Mouse (Mus musculus) hindbrain, embryonic 14.5 days (tissue): ENCODE results near the gene Pgp. TPM values are rescaled to one million over a fixed set of nuclear protein-coding genes. Genes with fewer than 3 reads are reported as not detected.
"Not testable (repeated sequence)": the region's sequence is repeated elsewhere in the genome, so short reads cannot be mapped to it uniquely, and the experiment has no call there.

ENCODE experiments used
- ATAC-seq: fragments of 200-750 bp; cut with Nextera tagmentation; 2 replicates; pipeline ENCODE4 v1.8.0; 2017; ENCODE audit warnings: moderate number of reproducible peaks, mild to moderate bottlenecking, moderate TSS enrichment, moderate library complexity; ENCODE audit not compliant: low FRiP score
- DNase-seq: peaks from one replicate; pipeline ENCODE4 v3.0.0-alpha.2; 2015; ENCODE audit warnings: low spot score
- H3K27ac ChIP-seq: fragments of 300-500 bp; sonication (generic); 2 replicates; pipeline ENCODE4 v1.5.1; 2014; ENCODE audit warnings: mild to moderate bottlenecking, moderate library complexity
- H3K27me3 ChIP-seq: fragments of 300-500 bp; sonication (generic); 2 replicates; pipeline ENCODE4 v1.6.1; 2014; ENCODE audit warnings: mild to moderate bottlenecking, low read length, mixed read lengths; ENCODE audit not compliant: control insufficient read depth, insufficient read depth
- H3K36me3 ChIP-seq: fragments of 300-500 bp; sonication (generic); replicated peaks from 2 replicates; pipeline ENCODE4 v1.6.1; 2014; ENCODE audit not compliant: control insufficient read depth, insufficient read depth
- H3K4me1 ChIP-seq: fragments of 300-500 bp; sonication (generic); replicated peaks from 2 replicates; pipeline ENCODE4 v1.6.1; 2014; ENCODE audit warnings: antibody characterized with exemption, low read length, mixed read lengths; ENCODE audit not compliant: control insufficient read depth, insufficient read depth
- H3K4me2 ChIP-seq: fragments of 300-500 bp; sonication (generic); replicated peaks from 2 replicates; pipeline ENCODE4 v1.6.1; 2014; ENCODE audit warnings: mild to moderate bottlenecking, moderate library complexity
- H3K4me3 ChIP-seq: fragments of 300-500 bp; sonication (generic); replicated peaks from 2 replicates; pipeline ENCODE4 v1.5.1; 2014; ENCODE audit warnings: mild to moderate bottlenecking, low read length
- H3K9ac ChIP-seq: fragments of 300-500 bp; sonication (generic); 2 replicates; pipeline ENCODE4 v1.6.1; 2014
- H3K9me3 ChIP-seq: fragments of 300-500 bp; sonication (generic); 2 replicates; pipeline ENCODE4 v1.6.1; 2016; ENCODE audit warnings: low read length; ENCODE audit not compliant: control insufficient read depth
- WGBS: fragments of 180-500 bp; shearing (Covaris S2); extraction: QIAGEN DNeasy Blood & Tissue Kit; methylation state at CpG from one replicate; pipeline ENCODE4 v1.1.7; 2014; 5-methylcytosine and 5-hydroxymethylcytosine counted together
- polyA plus RNA-seq: library from polyadenylated mRNA; unstranded; fragments of >200 nt; fragmentation: Nextera tagmentation; extraction: Ambion mirVana; gene quantifications from 2 replicates; pipeline ENCODE4 v1.2.1, GENCODE M21; 2014

The Pgp gene
- polyA plus RNA-seq, 1 experiment from 2014 or later: 71.2 TPM

- ATAC-seq (peak; percentile 94), DNase-seq (peak; percentile 99)
- H3K4me1 ChIP-seq: peaks cover 14% of the 10 kb centered on the region
- H3K27ac ChIP-seq: peak overlapping the region; percentile 95
- peak overlapping the region; percentile 72 for H3K4me2 ChIP-seq
- no peaks in the 10 kb centered on the region for H3K9me3 ChIP-seq
- H3K36me3 ChIP-seq: peaks cover 17% of the 10 kb centered on the region
- peak overlapping the region; percentile 81 for H3K4me3 ChIP-seq
- peak overlapping the region; percentile 94 for H3K9ac ChIP-seq
- H3K27me3 ChIP-seq: no peaks in the 10 kb centered on the region
- under 1% methylated on average over 66 of the region's 67 CpGs for WGBS
Observed at GRCm38 (mm10) chr17:24454756-24455522, 15.3 kb upstream of the Pgp start.

GRCm38 (mm10) chr17:24455523-24456206 lies 14.5 kb upstream of the Pgp start:
- Histone ChIP-seq H3K36me3 (peaks cover 10% of the 10 kb centered on the region), H3K4me2 (peak overlapping the region; percentile 37), H3K4me1 (peaks cover 14% of the 10 kb centered on the region)
- 55% methylated on average over 9 of the region's 10 CpGs for WGBS
- DNase-seq, H3K27me3 ChIP-seq, H3K9ac ChIP-seq, ATAC-seq, H3K4me3 ChIP-seq, H3K27ac ChIP-seq, H3K9me3 ChIP-seq: not testable (repeated sequence)

GRCm38 (mm10) chr17:24461580-24461979 lies 8.6 kb upstream of the Pgp start:
- no peak overlapping the region for H3K27ac ChIP-seq
- DNase-seq (no peak), ATAC-seq (no peak)
- WGBS: 77% methylated on average over 2 of the region's 2 CpGs
- no peaks in the 10 kb centered on the region for H3K36me3 ChIP-seq
- no peaks in the 10 kb centered on the region for H3K9me3 ChIP-seq
- no peak overlapping the region for H3K9ac ChIP-seq
- H3K4me3 ChIP-seq: no peak overlapping the region
- no peaks in the 10 kb centered on the region for H3K4me1 ChIP-seq
- no peaks in the 10 kb centered on the region for H3K27me3 ChIP-seq
- no peak overlapping the region for H3K4me2 ChIP-seq

- no peaks in the 10 kb centered on the region for H3K36me3 ChIP-seq
- H3K9me3 ChIP-seq: no peaks in the 10 kb centered on the region
- H3K4me1 ChIP-seq: no peaks in the 10 kb centered on the region
- no peaks in the 10 kb centered on the region for H3K27me3 ChIP-seq
- no peak for ATAC-seq
- DNase-seq: no peak
- H3K4me3 ChIP-seq: no peak overlapping the region
- no peak overlapping the region for H3K4me2 ChIP-seq
- WGBS: 100% methylated on average over 1 of the region's 1 CpGs
- H3K9ac ChIP-seq: no peak overlapping the region
- H3K27ac ChIP-seq: no peak overlapping the region
Observed at GRCm38 (mm10) chr17:24462932-24463331, 7.3 kb upstream of the Pgp start.

GRCm38 (mm10) chr17:24463374-24464133 lies 6.6 kb upstream of the Pgp start:
- Histone ChIP-seq H3K36me3 (no peaks in the 10 kb centered on the region), H3K9ac (no peak overlapping the region), H3K27ac (no peak overlapping the region), H3K4me3 (no peak overlapping the region), H3K9me3 (no peaks in the 10 kb centered on the region), H3K27me3 (no peaks in the 10 kb centered on the region), H3K4me2 (no peak overlapping the region), H3K4me1 (no peaks in the 10 kb centered on the region)
- ATAC-seq (no peak), DNase-seq (no peak)
- WGBS: 66% methylated on average over 6 of the region's 6 CpGs

GRCm38 (mm10) chr17:24468636-24469246 lies 1.5 kb upstream of the Pgp start:
- WGBS: 93% methylated on average over 5 of the region's 5 CpGs

GRCm38 (mm10) chr17:24469336-24469909 lies 769 bp upstream of the Pgp start:
- H3K27me3 ChIP-seq: no peaks in the 10 kb centered on the region
- WGBS: 18% methylated on average over 7 of the region's 7 CpGs
- DNase-seq (no peak), ATAC-seq (no peak)
- H3K9ac ChIP-seq: peak overlapping the region; percentile 92
- H3K4me3 ChIP-seq: peak overlapping the region; percentile 94
- peaks cover 20% of the 10 kb centered on the region for H3K4me1 ChIP-seq
- H3K4me2 ChIP-seq: peak overlapping the region; percentile 99
- peaks cover 24% of the 10 kb centered on the region for H3K36me3 ChIP-seq
- H3K9me3 ChIP-seq: no peaks in the 10 kb centered on the region
- peak overlapping the region; percentile 84 for H3K27ac ChIP-seq

More at GRCm38 (mm10) chr17:24468636-24469246, 1.5 kb upstream of the Pgp start:
- Histone ChIP-seq H3K9ac (no peak overlapping the region), H3K36me3 (peaks cover 17% of the 10 kb centered on the region; the same call in 1 of the 2 replicates), H3K9me3 (no peaks in the 10 kb centered on the region), H3K4me3 (no peak overlapping the region), H3K4me1 (peaks cover 20% of the 10 kb centered on the region), H3K4me2 (no peak overlapping the region), H3K27me3 (no peaks in the 10 kb centered on the region), H3K27ac (no peak overlapping the region)
- no peak for DNase-seq
- no peak for ATAC-seq

GRCm38 (mm10) chr17:24470701-24471527 lies 722 bp downstream of the Pgp start:
- peaks cover 38% of the 10 kb centered on the region for H3K36me3 ChIP-seq
- H3K9me3 ChIP-seq: no peaks in the 10 kb centered on the region
- H3K4me3 ChIP-seq: peak overlapping the region; percentile 94
- 1% methylated on average over 68 of the region's 68 CpGs for WGBS
- no peak for DNase-seq
- no peaks in the 10 kb centered on the region for H3K27me3 ChIP-seq
- H3K27ac ChIP-seq: peak overlapping the region; percentile 84
- ATAC-seq: peak; percentile 21
- H3K9ac ChIP-seq: peak overlapping the region; percentile 92
- H3K4me1 ChIP-seq: peaks cover 20% of the 10 kb centered on the region
- peak overlapping the region; percentile 99 for H3K4me2 ChIP-seq
